Mouse (Mus musculus): ENCODE results near the gene Slc16a13. TPM values are rescaled to one million over a fixed set of nuclear protein-coding genes. Genes with fewer than 3 reads are reported as not detected.

Gene Slc16a13
- polyA plus RNA-seq, 2 experiments: 9.2 to 9.3 TPM

GRCm38 (mm10) chr11:70206801-70207200 lies 14.1 kb downstream of the Slc16a13 start:
- ATAC-seq (ENCODE audit: low FRiP score, low read depth) (no peak), DNase-seq (ENCODE audit: low spot score) (no peak)
- H3K4me2 ChIP-seq (replicated peaks; ENCODE audit: low read depth, low read length, severe bottlenecking): no peak overlapping the region
- TF ChIP-seq POLR2A (IDR thresholded peaks at IDR 0.05; ENCODE audit: borderline replicate concordance, extremely low read depth, insufficient read depth, insufficient read length): no peak
- no peaks in the 10 kb centered on the region for H3K36me3 ChIP-seq (ENCODE audit: control insufficient read depth, insufficient read depth, low read length)
- 91% methylated on average over 2 of the region's 2 CpGs for WGBS
- H3K9ac ChIP-seq (ENCODE audit: low read depth, low read length, severe bottlenecking): no peak overlapping the region
- no peak overlapping the region for H3K4me3 ChIP-seq (replicated peaks; ENCODE audit: low read length)
- H3K9me3 ChIP-seq (ENCODE audit: control insufficient read depth, low read length): no peaks in the 10 kb centered on the region
- no peak overlapping the region for H3K27ac ChIP-seq (replicated peaks; ENCODE audit: low read depth, low read length)
- no peaks in the 10 kb centered on the region for H3K4me1 ChIP-seq (ENCODE audit: control insufficient read depth, insufficient read depth, low read length)
- no peaks in the 10 kb centered on the region for H3K27me3 ChIP-seq (ENCODE audit: control insufficient read depth, insufficient read depth, low read length)

DNA sequence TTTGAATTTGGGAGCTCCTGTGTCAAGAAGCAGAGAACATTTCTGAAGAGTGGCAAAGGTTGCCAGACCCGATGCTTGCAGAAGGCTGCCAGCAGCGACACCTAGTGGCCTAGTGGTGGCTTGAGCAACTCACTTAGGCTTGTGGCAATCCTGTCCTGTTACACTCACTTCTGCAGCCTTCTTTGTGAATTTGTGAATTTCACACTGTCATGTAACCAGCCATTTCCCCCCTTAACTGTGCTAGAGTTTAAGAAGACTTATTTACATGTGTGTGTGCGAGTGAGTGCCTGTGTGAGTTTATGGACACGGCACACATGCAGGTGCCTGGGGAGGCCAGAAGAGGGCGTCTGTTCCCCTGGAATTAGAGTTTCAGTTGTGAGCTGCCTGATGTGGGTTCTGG lies 19.2 kb downstream of the Slc16a13 start:
- peak; percentile 92 for DNase-seq (ENCODE audit: low spot score)
- Histone ChIP-seq H3K4me2 (replicated peaks; ENCODE audit: low read depth, low read length, severe bottlenecking) (no peak overlapping the region), H3K27ac (replicated peaks; ENCODE audit: low read depth, low read length) (no peak overlapping the region), H3K9me3 (ENCODE audit: control insufficient read depth, low read length) (no peaks in the 10 kb centered on the region), H3K4me3 (replicated peaks; ENCODE audit: low read length) (no peak overlapping the region), H3K27me3 (ENCODE audit: control insufficient read depth, insufficient read depth, low read length) (no peaks in the 10 kb centered on the region), H3K36me3 (ENCODE audit: control insufficient read depth, insufficient read depth, low read length) (no peaks in the 10 kb centered on the region), H3K4me1 (ENCODE audit: control insufficient read depth, insufficient read depth, low read length) (no peaks in the 10 kb centered on the region), H3K9ac (ENCODE audit: low read depth, low read length, severe bottlenecking) (no peak overlapping the region)
- WGBS: 34% methylated on average over 5 of the region's 5 CpGs
- no peak for TF ChIP-seq POLR2A (IDR thresholded peaks at IDR 0.05; ENCODE audit: borderline replicate concordance, extremely low read depth, insufficient read depth, insufficient read length)
- ATAC-seq (ENCODE audit: low FRiP score, low read depth): no peak

DNA sequence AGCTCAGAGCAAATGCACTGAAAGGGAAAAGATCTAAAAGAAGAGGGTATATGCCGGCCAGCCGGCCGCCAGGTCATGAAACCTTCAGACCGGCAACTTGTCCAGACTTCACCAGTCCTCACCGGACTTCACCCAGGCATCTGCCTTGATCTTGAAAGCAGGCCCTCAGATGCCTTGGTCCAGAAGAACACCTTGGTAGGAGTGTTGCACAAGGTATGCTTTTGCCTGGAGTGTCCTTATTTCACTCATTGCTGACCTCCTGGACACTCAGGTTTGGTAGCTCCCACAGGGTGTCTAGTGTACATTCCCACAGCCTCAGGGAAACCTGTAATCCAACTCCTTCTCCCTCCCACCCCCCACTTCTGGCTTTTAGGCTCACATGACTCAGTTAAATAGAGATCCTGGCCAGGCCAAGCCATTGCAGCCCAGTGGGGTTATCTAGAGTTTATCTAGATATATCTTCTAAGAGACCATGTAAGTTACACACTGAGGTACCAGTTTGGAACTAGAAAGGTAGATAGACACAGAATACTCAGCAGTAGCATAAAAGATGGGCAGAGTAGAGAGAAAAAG lies 20.7 kb downstream of the Slc16a13 start:
- Histone ChIP-seq H3K9ac (ENCODE audit: low read depth, low read length, severe bottlenecking) (no peak overlapping the region), H3K27me3 (ENCODE audit: control insufficient read depth, insufficient read depth, low read length) (no peaks in the 10 kb centered on the region), H3K36me3 (ENCODE audit: control insufficient read depth, insufficient read depth, low read length) (no peaks in the 10 kb centered on the region), H3K4me1 (ENCODE audit: control insufficient read depth, insufficient read depth, low read length) (no peaks in the 10 kb centered on the region), H3K4me3 (replicated peaks; ENCODE audit: low read length) (no peak overlapping the region), H3K27ac (replicated peaks; ENCODE audit: low read depth, low read length) (no peak overlapping the region), H3K4me2 (replicated peaks; ENCODE audit: low read depth, low read length, severe bottlenecking) (no peak overlapping the region), H3K9me3 (ENCODE audit: control insufficient read depth, low read length) (no peaks in the 10 kb centered on the region)
- no peak for TF ChIP-seq POLR2A (IDR thresholded peaks at IDR 0.05; ENCODE audit: borderline replicate concordance, extremely low read depth, insufficient read depth, insufficient read length)
- ATAC-seq (ENCODE audit: low FRiP score, low read depth) (no peak), DNase-seq (ENCODE audit: low spot score) (no peak)
- WGBS: 84% methylated on average over 5 of the region's 5 CpGs

DNA sequence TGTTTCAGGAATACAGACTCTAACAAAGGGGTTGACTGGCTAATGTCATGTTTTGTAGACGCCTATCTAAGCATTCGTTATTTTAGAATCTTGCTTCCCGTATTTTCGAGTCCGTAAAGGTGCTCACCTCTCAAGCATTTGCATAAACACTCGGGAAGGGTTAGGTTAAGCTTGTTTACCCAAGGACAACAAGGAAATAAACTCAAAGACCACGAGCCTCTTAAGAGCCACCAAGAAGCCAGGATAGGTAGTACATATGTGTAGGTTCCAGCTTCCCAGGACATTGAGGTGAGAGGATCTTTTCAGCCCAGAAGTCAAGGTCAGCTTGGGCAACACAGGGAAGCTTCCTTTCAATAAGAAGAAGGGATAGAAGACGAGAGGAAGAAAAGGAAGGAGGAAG lies 21.8 kb downstream of the Slc16a13 start:
- TF ChIP-seq POLR2A (IDR thresholded peaks at IDR 0.05; ENCODE audit: borderline replicate concordance, extremely low read depth, insufficient read depth, insufficient read length): no peak
- Histone ChIP-seq H3K9ac (ENCODE audit: low read depth, low read length, severe bottlenecking) (no peak overlapping the region), H3K4me2 (replicated peaks; ENCODE audit: low read depth, low read length, severe bottlenecking) (no peak overlapping the region), H3K36me3 (ENCODE audit: control insufficient read depth, insufficient read depth, low read length) (no peaks in the 10 kb centered on the region), H3K27ac (replicated peaks; ENCODE audit: low read depth, low read length) (no peak overlapping the region), H3K27me3 (ENCODE audit: control insufficient read depth, insufficient read depth, low read length) (no peaks in the 10 kb centered on the region), H3K4me3 (replicated peaks; ENCODE audit: low read length) (no peak overlapping the region), H3K4me1 (ENCODE audit: control insufficient read depth, insufficient read depth, low read length) (no peaks in the 10 kb centered on the region), H3K9me3 (ENCODE audit: control insufficient read depth, low read length) (no peaks in the 10 kb centered on the region)
- WGBS: 81% methylated on average over 8 of the region's 8 CpGs
- ATAC-seq (ENCODE audit: low FRiP score, low read depth) (no peak), DNase-seq (ENCODE audit: low spot score) (no peak)

GRCm38 (mm10) chr11:70198332-70198731 lies 22.5 kb downstream of the Slc16a13 start:
- no peak for DNase-seq (ENCODE audit: low spot score)
- Histone ChIP-seq H3K9me3 (ENCODE audit: control insufficient read depth, low read length) (no peaks in the 10 kb centered on the region), H3K4me1 (ENCODE audit: control insufficient read depth, insufficient read depth, low read length) (peaks cover 7% of the 10 kb centered on the region), H3K4me3 (replicated peaks; ENCODE audit: low read length) (no peak overlapping the region), H3K36me3 (ENCODE audit: control insufficient read depth, insufficient read depth, low read length) (no peaks in the 10 kb centered on the region), H3K27ac (replicated peaks; ENCODE audit: low read depth, low read length) (no peak overlapping the region), H3K4me2 (replicated peaks; ENCODE audit: low read depth, low read length, severe bottlenecking) (no peak overlapping the region), H3K9ac (ENCODE audit: low read depth, low read length, severe bottlenecking) (no peak overlapping the region), H3K27me3 (ENCODE audit: control insufficient read depth, insufficient read depth, low read length) (no peaks in the 10 kb centered on the region)
- no peak for TF ChIP-seq POLR2A (IDR thresholded peaks at IDR 0.05; ENCODE audit: borderline replicate concordance, extremely low read depth, insufficient read depth, insufficient read length)
- ATAC-seq (ENCODE audit: low FRiP score, low read depth): no peak
- WGBS: 80% methylated on average over 3 of the region's 3 CpGs

Measured in limb, embryonic 14.5 days (tissue).